Mouse (Mus musculus): ENCODE data around the gene Olfr67. TPM values are rescaled to one million over a fixed set of nuclear protein-coding genes. Genes with fewer than 3 reads are reported as not detected.

Gene Olfr67
- polyA plus RNA-seq, 1 experiment from 2014 or later: not detected

- Histone ChIP-seq H3K4me3 (ENCODE audit: low read depth, low read length) (no peak within 1 kb of the TSS), H3K27ac (replicated peaks; ENCODE audit: low read depth, low read length) (no peak within 1 kb of the TSS), H3K9ac (ENCODE audit: low read length) (no peak within 1 kb of the TSS), H3K9me3 (ENCODE audit: control insufficient read depth, low read length) (no peaks in the 10 kb centered on the region), H3K36me3 (ENCODE audit: control insufficient read depth, insufficient read depth, low read length) (no peaks in the 10 kb centered on the region), H3K4me1 (ENCODE audit: control insufficient read depth, insufficient read depth, low read length) (no peaks in the 10 kb centered on the region), H3K27me3 (ENCODE audit: control insufficient read depth, insufficient read depth, low read length) (no peaks in the 10 kb centered on the region), H3K4me2 (ENCODE audit: low read depth, severe bottlenecking) (no peak within 1 kb of the TSS)
- 86% methylated on average over 2 of the region's 2 CpGs for WGBS
- no peak for DNase-seq (ENCODE audit: low spot score)
- ATAC-seq (ENCODE audit: insufficient number of reproducible peaks, low FRiP score, low TSS enrichment, low read depth): no peak
Measured at GRCm38 (mm10) chr7:103744843-103745242, 46.8 kb downstream of the Olfr67 start, which contains the start of gene Olfr629. Olfr629 (minus strand) TSS chr7:103744943.

Other genes starting within 250 kb of the Olfr67 start
- gene Olfr612, start 249.1 kb downstream of the Olfr67 start, polyA plus RNA-seq (2014; fragmentation: Nextera tagmentation; extraction: Ambion mirVana): not detected in 2 replicates
- not detected in 2 replicates for gene Olfr613, start 243.7 kb downstream of the Olfr67 start, polyA plus RNA-seq (2014; fragmentation: Nextera tagmentation; extraction: Ambion mirVana)
- not detected in 2 replicates for gene Olfr615, start 235.7 kb downstream of the Olfr67 start, polyA plus RNA-seq (2014; fragmentation: Nextera tagmentation; extraction: Ambion mirVana)
- gene Olfr616, start 222.7 kb downstream of the Olfr67 start, polyA plus RNA-seq (2014; fragmentation: Nextera tagmentation; extraction: Ambion mirVana): not detected in 2 replicates
- gene Olfr617, start 218.8 kb downstream of the Olfr67 start, polyA plus RNA-seq (2014; fragmentation: Nextera tagmentation; extraction: Ambion mirVana): not detected in 2 replicates
- not detected in 2 replicates for gene Olfr618, start 201.7 kb downstream of the Olfr67 start, polyA plus RNA-seq (2014; fragmentation: Nextera tagmentation; extraction: Ambion mirVana)
- gene Olfr619, start 191.2 kb downstream of the Olfr67 start, polyA plus RNA-seq (2014; fragmentation: Nextera tagmentation; extraction: Ambion mirVana): not detected in 2 replicates
- gene Olfr620, start 179.3 kb downstream of the Olfr67 start, polyA plus RNA-seq (2014; fragmentation: Nextera tagmentation; extraction: Ambion mirVana): not detected in 2 replicates
- not detected in 2 replicates for gene Olfr622, start 149.1 kb downstream of the Olfr67 start, polyA plus RNA-seq (2014; fragmentation: Nextera tagmentation; extraction: Ambion mirVana)
- gene Olfr623, start 128.1 kb downstream of the Olfr67 start, polyA plus RNA-seq (2014; fragmentation: Nextera tagmentation; extraction: Ambion mirVana): not detected in 2 replicates
- 0.08 and 0.10 TPM in 2 replicates for gene Olfr624, start 120.6 kb downstream of the Olfr67 start, polyA plus RNA-seq (2014; fragmentation: Nextera tagmentation; extraction: Ambion mirVana)
- gene Olfr625-ps1, start 109.1 kb downstream of the Olfr67 start, polyA plus RNA-seq (2014; fragmentation: Nextera tagmentation; extraction: Ambion mirVana): not detected in 2 replicates
- not detected in 2 replicates for gene Olfr243, start 77.2 kb downstream of the Olfr67 start, polyA plus RNA-seq (2014; fragmentation: Nextera tagmentation; extraction: Ambion mirVana)
- gene Olfr628, start 61.4 kb downstream of the Olfr67 start, polyA plus RNA-seq (2014; fragmentation: Nextera tagmentation; extraction: Ambion mirVana): not detected in 2 replicates
- not detected in 2 replicates for gene Olfr629, start 46.9 kb downstream of the Olfr67 start, polyA plus RNA-seq (2014; fragmentation: Nextera tagmentation; extraction: Ambion mirVana)
- gene Olfr630, start 34.5 kb downstream of the Olfr67 start, polyA plus RNA-seq (2014; fragmentation: Nextera tagmentation; extraction: Ambion mirVana): not detected in 2 replicates
- not detected in 2 replicates for gene Olfr69, start 20.2 kb downstream of the Olfr67 start, polyA plus RNA-seq (2014; fragmentation: Nextera tagmentation; extraction: Ambion mirVana)
- not detected in 2 replicates for gene Olfr68, start 12.1 kb downstream of the Olfr67 start, polyA plus RNA-seq (2014; fragmentation: Nextera tagmentation; extraction: Ambion mirVana)
- gene Hbb-bt, start 22.2 kb upstream of the Olfr67 start, polyA plus RNA-seq (2014; fragmentation: Nextera tagmentation; extraction: Ambion mirVana): 518 and 565 TPM in 2 replicates
- gene Hbb-bs, start 36.3 kb upstream of the Olfr67 start, polyA plus RNA-seq (2014; fragmentation: Nextera tagmentation; extraction: Ambion mirVana): 156 and 207 TPM in 2 replicates
- not detected in 2 replicates for gene Hbb-bh2, start 48.7 kb upstream of the Olfr67 start, polyA plus RNA-seq (2014; fragmentation: Nextera tagmentation; extraction: Ambion mirVana)
- gene Hbb-bh1, start 51.3 kb upstream of the Olfr67 start, polyA plus RNA-seq (2014; fragmentation: Nextera tagmentation; extraction: Ambion mirVana): 1,749 and 1,831 TPM in 2 replicates
- gene Hbb-y, start 61.4 kb upstream of the Olfr67 start, polyA plus RNA-seq (2014; fragmentation: Nextera tagmentation; extraction: Ambion mirVana): 7,439 and 7,962 TPM in 2 replicates
- not detected in 2 replicates for gene Olfr66, start 94.4 kb upstream of the Olfr67 start, polyA plus RNA-seq (2014; fragmentation: Nextera tagmentation; extraction: Ambion mirVana)
- not detected in 2 replicates for gene Olfr64, start 102.7 kb upstream of the Olfr67 start, polyA plus RNA-seq (2014; fragmentation: Nextera tagmentation; extraction: Ambion mirVana)
- gene Olfr65, start 111.7 kb upstream of the Olfr67 start, polyA plus RNA-seq (2014; fragmentation: Nextera tagmentation; extraction: Ambion mirVana): not detected in 2 replicates
- not detected in 2 replicates for gene Olfr631, start 137.0 kb upstream of the Olfr67 start, polyA plus RNA-seq (2014; fragmentation: Nextera tagmentation; extraction: Ambion mirVana)
- not detected in 2 replicates for gene Olfr632, start 142.5 kb upstream of the Olfr67 start, polyA plus RNA-seq (2014; fragmentation: Nextera tagmentation; extraction: Ambion mirVana)
- gene Olfr633, start 152.6 kb upstream of the Olfr67 start, polyA plus RNA-seq (2014; fragmentation: Nextera tagmentation; extraction: Ambion mirVana): not detected in 2 replicates
- gene Olfr635, start 179.3 kb upstream of the Olfr67 start, polyA plus RNA-seq (2014; fragmentation: Nextera tagmentation; extraction: Ambion mirVana): not detected in 2 replicates
- gene Olfr638, start 206.9 kb upstream of the Olfr67 start, polyA plus RNA-seq (2014; fragmentation: Nextera tagmentation; extraction: Ambion mirVana): not detected in 2 replicates
- not detected in 2 replicates for gene Olfr639, start 225.5 kb upstream of the Olfr67 start, polyA plus RNA-seq (2014; fragmentation: Nextera tagmentation; extraction: Ambion mirVana)
- gene Olfr640, start 233.8 kb upstream of the Olfr67 start, polyA plus RNA-seq (2014; fragmentation: Nextera tagmentation; extraction: Ambion mirVana): not detected in 2 replicates
- gene Olfr641, start 243.6 kb upstream of the Olfr67 start, polyA plus RNA-seq (2014; fragmentation: Nextera tagmentation; extraction: Ambion mirVana): not detected in 2 replicates

All from limb, embryonic 11.5 days (tissue).